In the genomic region with DNA sequence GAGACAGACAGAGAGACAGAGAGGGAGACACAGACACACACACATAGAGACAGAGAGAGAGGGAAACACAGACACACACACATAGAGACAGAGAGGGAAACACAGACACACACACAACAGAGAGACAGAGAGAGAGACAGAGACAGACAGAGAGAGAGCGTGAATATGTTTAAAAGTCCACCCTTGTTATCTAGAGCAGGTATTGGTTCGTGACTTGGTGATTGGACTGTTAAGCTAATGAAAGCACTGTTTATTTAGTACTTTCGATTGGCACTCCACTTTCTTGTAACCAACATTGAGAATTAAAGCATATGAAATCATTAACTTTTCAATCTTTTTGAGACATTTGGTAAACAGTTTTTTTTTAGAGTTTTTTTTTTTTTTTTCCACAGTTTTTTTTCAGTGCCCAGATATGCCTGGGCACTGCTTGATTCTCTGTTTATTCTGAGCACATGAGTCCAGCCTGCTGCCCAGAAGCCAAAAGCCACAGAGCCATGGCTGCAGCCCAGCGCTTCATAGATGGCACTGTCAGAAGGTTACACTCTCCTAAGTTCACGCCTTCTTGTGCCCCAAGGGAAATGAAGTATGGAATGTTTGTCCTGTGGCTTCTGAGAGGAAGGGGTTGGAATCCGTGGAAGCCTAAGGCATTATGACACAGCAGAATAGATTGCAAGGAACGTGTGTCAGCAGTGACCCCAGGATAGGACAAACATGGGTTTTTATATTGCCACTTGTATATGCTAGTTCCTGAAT, we compare ENCODE assay signal across 9 mouse cellular contexts. TPM values are rescaled to one million over a fixed set of nuclear protein-coding genes. Genes with fewer than 3 reads are reported as not detected.
A peak's percentile ranks its signal among the peaks of the same experiment; 100 is the strongest.
DNase-seq lines count a peak whose midpoint lies in the region; ATAC-seq and TF ChIP-seq lines count a peak whose summit lies in the region.
"Had no signal": no experiment of that assay in that cellular context is flagged by ENCODE, and none has a peak within 500 bp of the region (broad histone marks: within the 10 kb centered on the region; RNA-seq: fewer than 3 reads in every experiment).

No protein-coding gene starts in this region.

- DNase-seq in adrenal gland, postnatal 10 days, result peak; percentile 49
- DNase-seq in adrenal gland, adult 18-20 months (ENCODE audit: low spot score in 2 of 2), result no peak
- peak; percentile 17 for DNase-seq in lung, embryonic 14.5 days
- DNase-seq in lung, adult 2 months, result no peak
- peak; percentile 30 for DNase-seq in yolk sac, embryonic 10.5 days (ENCODE audit: low spot score)
- no peak for DNase-seq in spleen, postnatal 14 days (ENCODE audit: low spot score in 2 of 2)

- TF ChIP-seq CTCF in lung, embryonic 14.5 days (IDR thresholded peaks at IDR 0.05; ENCODE audit: low read depth), result no peak
- no peak for TF ChIP-seq CTCF in lung, adult 2 months (IDR thresholded peaks at IDR 0.05; ENCODE audit: insufficient read depth, low read length)

- WGBS in lung, embryonic 14.5 days, result 45% methylated on average over 7 of the region's 7 CpGs
- WGBS in lung, adult 2 months, result 41% methylated on average over 7 of the region's 7 CpGs
- WGBS in heart, embryonic 14.5 days, result 37% methylated on average over 7 of the region's 7 CpGs

- H3K4me1 ChIP-seq in lung, embryonic 14.5 days (ENCODE audit: insufficient read depth), result 0 out of 2 replicates have a peak, but pooled peaks cover 7% of the 10 kb centered on the region
- peaks cover 6% of the 10 kb centered on the region; the same call in 1 of the 2 replicates for H3K4me1 ChIP-seq in lung, adult 2 months (ENCODE audit: control insufficient read depth, insufficient read depth, low read length)
- peaks cover 10 to 27% of the 10 kb centered on the region in 2 experiments for H3K4me1 ChIP-seq in heart, embryonic 14.5 days (ENCODE audit: control insufficient read depth in 2 of 2, insufficient read depth in 2 of 2, low read length in 2 of 2)

- no peak overlapping the region for H3K27ac ChIP-seq in lung, embryonic 14.5 days (ENCODE audit: low read depth)
- H3K27ac ChIP-seq in heart, embryonic 14.5 days (replicated peaks in 1 of 2; ENCODE audit: control insufficient read depth in 1 of 2, insufficient read depth in 1 of 2, low read depth in 2 of 2, low read length in 2 of 2), result peak overlapping the region; percentile 16 to 38; a peak in 3 of 4 replicates

- no peak overlapping the region for H3K4me2 ChIP-seq in lung, embryonic 14.5 days
- 0 out of 2 replicates have a peak overlapping the region, but pooled peaks have one; percentile 14 for H3K4me2 ChIP-seq in heart, embryonic 14.5 days (ENCODE audit: low read length)

- no peak overlapping the region for H3K9ac ChIP-seq in lung, embryonic 14.5 days
- H3K9ac ChIP-seq in heart, embryonic 14.5 days (ENCODE audit: low read length), result no peak overlapping the region

- no peaks in the 10 kb centered on the region for H3K9me3 ChIP-seq in lung, embryonic 14.5 days (ENCODE audit: low read depth, low read length)
- H3K9me3 ChIP-seq in heart, embryonic 14.5 days (ENCODE audit: control insufficient read depth, low read length), result no peaks in the 10 kb centered on the region

- peaks cover 29% of the 10 kb centered on the region for H3K36me3 ChIP-seq in lung, embryonic 14.5 days (ENCODE audit: insufficient read depth)
- H3K36me3 ChIP-seq in heart, embryonic 14.5 days (ENCODE audit: control insufficient read depth, insufficient read depth, low read length), result peaks cover 29% of the 10 kb centered on the region

- no peak for TF ChIP-seq POLR2A in lung, adult 2 months (IDR thresholded peaks at IDR 0.05; ENCODE audit: borderline replicate concordance, extremely low read depth, low read depth, low read length)

- no peak overlapping the region for H3K4me3 ChIP-seq in lung, embryonic 14.5 days (ENCODE audit: low read depth, low read length)
- H3K4me3 ChIP-seq in lung, adult 2 months (replicated peaks; ENCODE audit: extremely low read depth, low read depth, low read length), result no peak overlapping the region
- H3K4me3 ChIP-seq in heart, embryonic 14.5 days (ENCODE audit: control insufficient read depth in 1 of 2, insufficient read depth in 1 of 2, low read depth in 1 of 2, low read length in 2 of 2), result no peak overlapping the region

- H3K27me3 ChIP-seq in lung, embryonic 14.5 days (ENCODE audit: insufficient read depth, low read length), result no peaks in the 10 kb centered on the region
- no peaks in the 10 kb centered on the region for H3K27me3 ChIP-seq in heart, embryonic 14.5 days (ENCODE audit: control insufficient read depth, insufficient read depth, low read length)

- no peak for ATAC-seq in lung, embryonic 14.5 days (ENCODE audit: insufficient read depth)
- no peak for ATAC-seq in heart, embryonic 14.5 days (ENCODE audit: insufficient number of reproducible peaks, insufficient read depth, low FRiP score, low read depth)
- ATAC-seq in CD4-positive, CD25-positive, alpha-beta regulatory T cell, adult 4 months, result no peak

RNA-seq across cellular contexts. Expression of a gene that starts 2.6 kb away (rescaled TPM):
- 10 to 100 TPM; 46.3 to 50.3 TPM for total RNA-seq in adrenal gland, postnatal 10 days (2021)
- 10 to 100 TPM; 38.7 to 59.3 TPM for total RNA-seq in adrenal gland, adult 18-20 months (2021)
- 45.9 and 46.9 TPM in 2 replicates for polyA plus RNA-seq in lung, embryonic 14.5 days (2014; fragmentation: Nextera tagmentation; extraction: Ambion mirVana)
- polyA plus RNA-seq in lung, adult 2 months (2012; rRNA removed), result 13.2 and 15.4 TPM in 2 replicates
- polyA plus RNA-seq in heart, embryonic 14.5 days (2014; fragmentation: Nextera tagmentation; extraction: Ambion mirVana), result 35.1 and 35.8 TPM in 2 replicates
- 10 to 100 TPM; 21.3 to 24.7 TPM for polyA plus RNA-seq in CD4-positive, CD25-positive, alpha-beta regulatory T cell, adult 4 months (2017; shearing (Covaris generic))

RNA-seq across cellular contexts. Expression of a gene that starts 22.6 kb away (rescaled TPM):
- under 1 TPM in 1 of 2 experiments, not detected in 1; 0.12 TPM for total RNA-seq in adrenal gland, postnatal 10 days (2021)
- not detected for total RNA-seq in adrenal gland, adult 18-20 months (2021)
- 0.07 TPM in 1 of 2 replicates, not detected in the other for polyA plus RNA-seq in lung, embryonic 14.5 days (2014; fragmentation: Nextera tagmentation; extraction: Ambion mirVana)
- polyA plus RNA-seq in lung, adult 2 months (2012; rRNA removed), result not detected in 2 replicates
- 0.07 TPM in 1 of 2 replicates, not detected in the other for polyA plus RNA-seq in heart, embryonic 14.5 days (2014; fragmentation: Nextera tagmentation; extraction: Ambion mirVana)
- polyA plus RNA-seq in CD4-positive, CD25-positive, alpha-beta regulatory T cell, adult 4 months (2017; shearing (Covaris generic)), result not detected
- total RNA-seq: hematopoietic stem cell, adult 5-6 weeks had no signal

RNA-seq across cellular contexts. Expression of a gene that starts 59.2 kb away (rescaled TPM):
- total RNA-seq in adrenal gland, postnatal 10 days (2021), result under 1 TPM; 0.48 to 0.67 TPM
- not detected for total RNA-seq in adrenal gland, adult 18-20 months (2021)
- 1.4 and 1.5 TPM in 2 replicates for polyA plus RNA-seq in lung, embryonic 14.5 days (2014; fragmentation: Nextera tagmentation; extraction: Ambion mirVana)
- 1.0 and 1.3 TPM in 2 replicates for polyA plus RNA-seq in lung, adult 2 months (2012; rRNA removed)
- 1.5 and 2.4 TPM in 2 replicates for polyA plus RNA-seq in heart, embryonic 14.5 days (2014; fragmentation: Nextera tagmentation; extraction: Ambion mirVana)
- not detected for polyA plus RNA-seq in CD4-positive, CD25-positive, alpha-beta regulatory T cell, adult 4 months (2017; shearing (Covaris generic))
- total RNA-seq: hematopoietic stem cell, adult 5-6 weeks had no signal

Comparison
In these comparisons a context has a peak if more than half of its experiments do, and no peak if none do; other contexts are left out.
1. DNase-seq: peak in adrenal gland, postnatal 10 days (single experiment), lung, embryonic 14.5 days (single experiment) and yolk sac, embryonic 10.5 days (single experiment); none in adrenal gland, adult 18-20 months (0 of 2), lung, adult 2 months (single experiment) and spleen, postnatal 14 days (0 of 2).